Mouse (Mus musculus): Measurements from ENCODE around the gene Iqcf6. TPM values are rescaled to one million over a fixed set of nuclear protein-coding genes. Genes with fewer than 3 reads are reported as not detected.

Iqcf6 gene
- total and polyA plus RNA-seq, 2 experiments from 2014 or later = not detected

- peaks cover 11% of the 10 kb centered on the region for H3K4me1 ChIP-seq (ENCODE audit: insufficient read depth, low read length)
- no peaks in the 10 kb centered on the region for H3K9me3 ChIP-seq (ENCODE audit: low read length)
- H3K4me3 ChIP-seq (ENCODE audit: low read depth, low read length) = no peak overlapping the region
- no peaks in the 10 kb centered on the region for H3K27me3 ChIP-seq (ENCODE audit: insufficient read depth, low read length)
- no peak for DNase-seq (ENCODE audit: low spot score)
- H3K9ac ChIP-seq (replicated peaks; ENCODE audit: low read length, poor library complexity, severe bottlenecking) = no peak overlapping the region
- TF ChIP-seq CTCF (IDR thresholded peaks at IDR 0.05) = no peak
- peaks cover 40% of the 10 kb centered on the region for H3K36me3 ChIP-seq (ENCODE audit: insufficient read depth, low read length)
- 44% methylated on average over 5 of the region's 5 CpGs for WGBS
- no peak for ATAC-seq (ENCODE audit: low FRiP score)
- no peak overlapping the region for H3K4me2 ChIP-seq (ENCODE audit: low read depth, low read length, poor library complexity, severe bottlenecking)
- H3K27ac ChIP-seq (ENCODE audit: low read depth, low read length) = no peak overlapping the region
These were observed 31.2 kb downstream of the Iqcf6 start for GRCm38 (mm10) chr9:106657592-106657991.

GRCm38 (mm10) chr9:106659441-106659840 is 33.1 kb downstream of the Iqcf6 start:
- TF ChIP-seq CTCF (IDR thresholded peaks at IDR 0.05) = no peak
- H3K27ac ChIP-seq (ENCODE audit: low read depth, low read length) = no peak overlapping the region
- DNase-seq (ENCODE audit: low spot score) (no peak), ATAC-seq (ENCODE audit: low FRiP score) (no peak)
- no peaks in the 10 kb centered on the region for H3K27me3 ChIP-seq (ENCODE audit: insufficient read depth, low read length)
- H3K36me3 ChIP-seq (ENCODE audit: insufficient read depth, low read length) = peaks cover 42% of the 10 kb centered on the region
- H3K4me1 ChIP-seq (ENCODE audit: insufficient read depth, low read length) = peaks cover 13% of the 10 kb centered on the region
- H3K4me2 ChIP-seq (ENCODE audit: low read depth, low read length, poor library complexity, severe bottlenecking) = no peak overlapping the region
- no peaks in the 10 kb centered on the region for H3K9me3 ChIP-seq (ENCODE audit: low read length)
- no peak overlapping the region for H3K4me3 ChIP-seq (ENCODE audit: low read depth, low read length)
- no peak overlapping the region for H3K9ac ChIP-seq (replicated peaks; ENCODE audit: low read length, poor library complexity, severe bottlenecking)
- 27% methylated on average over 7 of the region's 7 CpGs for WGBS

GRCm38 (mm10) chr9:106659935-106660334 is 33.6 kb downstream of the Iqcf6 start:
- Histone ChIP-seq H3K9ac (replicated peaks; ENCODE audit: low read length, poor library complexity, severe bottlenecking) (no peak overlapping the region), H3K27ac (ENCODE audit: low read depth, low read length) (no peak overlapping the region), H3K9me3 (ENCODE audit: low read length) (no peaks in the 10 kb centered on the region), H3K4me1 (ENCODE audit: insufficient read depth, low read length) (peaks cover 18% of the 10 kb centered on the region), H3K4me3 (ENCODE audit: low read depth, low read length) (no peak overlapping the region), H3K36me3 (ENCODE audit: insufficient read depth, low read length) (peaks cover 42% of the 10 kb centered on the region), H3K4me2 (ENCODE audit: low read depth, low read length, poor library complexity, severe bottlenecking) (no peak overlapping the region), H3K27me3 (ENCODE audit: insufficient read depth, low read length) (no peaks in the 10 kb centered on the region)
- DNase-seq (ENCODE audit: low spot score) (no peak), ATAC-seq (ENCODE audit: low FRiP score) (no peak)
- no peak for TF ChIP-seq CTCF (IDR thresholded peaks at IDR 0.05)
- 55% methylated on average over 1 of the region's 1 CpGs for WGBS

GRCm38 (mm10) chr9:106663200-106663599 is 36.8 kb downstream of the Iqcf6 start:
- no peaks in the 10 kb centered on the region for H3K27me3 ChIP-seq (ENCODE audit: insufficient read depth, low read length)
- no peak for DNase-seq (ENCODE audit: low spot score)
- 64% methylated on average over 6 of the region's 6 CpGs for WGBS
- peaks cover 17% of the 10 kb centered on the region for H3K4me1 ChIP-seq (ENCODE audit: insufficient read depth, low read length)
- no peak overlapping the region for H3K27ac ChIP-seq (ENCODE audit: low read depth, low read length)
- H3K4me3 ChIP-seq (ENCODE audit: low read depth, low read length) = no peak overlapping the region
- peaks cover 53% of the 10 kb centered on the region for H3K36me3 ChIP-seq (ENCODE audit: insufficient read depth, low read length)
- no peak overlapping the region for H3K4me2 ChIP-seq (ENCODE audit: low read depth, low read length, poor library complexity, severe bottlenecking)
- H3K9ac ChIP-seq (replicated peaks; ENCODE audit: low read length, poor library complexity, severe bottlenecking) = no peak overlapping the region
- no peak for ATAC-seq (ENCODE audit: low FRiP score)
- no peaks in the 10 kb centered on the region for H3K9me3 ChIP-seq (ENCODE audit: low read length)
- no peak for TF ChIP-seq CTCF (IDR thresholded peaks at IDR 0.05)

- H3K27ac ChIP-seq (ENCODE audit: low read depth, low read length) = peak overlapping the region; percentile 89
- WGBS = 2% methylated on average over 4 of the region's 4 CpGs
These were observed 38.1 kb downstream of the Iqcf6 start for GRCm38 (mm10) chr9:106664433-106664832.

GRCm38 (mm10) chr9:106664856-106665255 is 38.5 kb downstream of the Iqcf6 start:
- ATAC-seq (ENCODE audit: low FRiP score) = peak; percentile 40; the same call in 1 of the 2 replicates
- no peak overlapping the region for H3K9ac ChIP-seq (replicated peaks; ENCODE audit: low read length, poor library complexity, severe bottlenecking)

More at GRCm38 (mm10) chr9:106664433-106664832, 38.1 kb downstream of the Iqcf6 start:
- Histone ChIP-seq H3K36me3 (ENCODE audit: insufficient read depth, low read length) (peaks cover 48% of the 10 kb centered on the region), H3K4me1 (ENCODE audit: insufficient read depth, low read length) (peaks cover 17% of the 10 kb centered on the region), H3K27me3 (ENCODE audit: insufficient read depth, low read length) (no peaks in the 10 kb centered on the region), H3K4me2 (ENCODE audit: low read depth, low read length, poor library complexity, severe bottlenecking) (no peak overlapping the region; the same call in 1 of the 2 replicates), H3K9ac (replicated peaks; ENCODE audit: low read length, poor library complexity, severe bottlenecking) (no peak overlapping the region), H3K4me3 (ENCODE audit: low read depth, low read length) (no peak overlapping the region), H3K9me3 (ENCODE audit: low read length) (no peaks in the 10 kb centered on the region)
- peak; percentile 85 for ATAC-seq (ENCODE audit: low FRiP score)
- DNase-seq (ENCODE audit: low spot score) = peak; percentile 83
- TF ChIP-seq CTCF (IDR thresholded peaks at IDR 0.05) = no peak

More at GRCm38 (mm10) chr9:106664856-106665255, 38.5 kb downstream of the Iqcf6 start:
- Histone ChIP-seq H3K27ac (ENCODE audit: low read depth, low read length) (peak overlapping the region; percentile 89), H3K4me2 (ENCODE audit: low read depth, low read length, poor library complexity, severe bottlenecking) (no peak overlapping the region), H3K9me3 (ENCODE audit: low read length) (no peaks in the 10 kb centered on the region), H3K27me3 (ENCODE audit: insufficient read depth, low read length) (no peaks in the 10 kb centered on the region), H3K4me1 (ENCODE audit: insufficient read depth, low read length) (peaks cover 17% of the 10 kb centered on the region), H3K36me3 (ENCODE audit: insufficient read depth, low read length) (peaks cover 45% of the 10 kb centered on the region), H3K4me3 (ENCODE audit: low read depth, low read length) (no peak overlapping the region)
- 38% methylated on average over 6 of the region's 6 CpGs for WGBS
- no peak for DNase-seq (ENCODE audit: low spot score)
- no peak for TF ChIP-seq CTCF (IDR thresholded peaks at IDR 0.05)

Measured in midbrain, postnatal 0 days (tissue).